Mouse (Mus musculus): ENCODE measurements around the gene Dis3l2. TPM values are rescaled to one million over a fixed set of nuclear protein-coding genes. Genes with fewer than 3 reads are reported as not detected.

Gene Dis3l2
- 25.8 and 30.0 TPM in 2 replicates for polyA plus RNA-seq (2014; fragmentation: Nextera tagmentation; extraction: Ambion mirVana)

DNA sequence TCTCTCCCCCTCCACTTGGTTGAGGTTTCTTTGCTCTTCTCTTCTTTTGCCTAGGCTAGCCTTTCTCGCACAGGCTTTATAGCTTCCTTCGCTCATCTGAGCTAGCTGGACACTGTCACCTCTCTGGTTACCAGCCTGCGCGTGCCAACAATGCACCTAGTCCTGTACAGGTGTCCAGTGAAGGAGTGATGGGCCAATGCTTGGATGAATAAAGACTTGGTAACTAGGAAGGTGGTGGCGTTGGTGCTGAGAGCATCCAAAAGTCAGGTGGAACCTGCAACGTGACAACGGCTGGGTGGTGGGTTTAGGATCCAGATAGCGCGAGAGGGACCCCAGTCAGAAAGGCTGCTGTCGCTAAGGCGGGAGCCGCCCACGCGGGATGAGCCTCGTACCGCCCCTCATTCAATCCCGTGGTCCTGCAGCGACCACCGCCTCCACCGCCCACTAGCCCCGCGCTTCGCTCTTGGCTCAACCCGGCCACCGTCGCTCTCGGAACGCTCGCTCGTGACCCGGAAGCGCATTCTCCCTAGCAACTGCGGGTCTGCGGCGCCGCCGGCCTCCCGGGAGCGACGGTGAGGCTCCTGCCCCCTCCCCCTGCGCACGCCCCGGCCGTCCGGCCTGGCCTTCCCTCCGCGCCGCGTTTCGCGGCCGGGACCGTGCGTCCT lies at the start of gene Dis3l2:
TSS of gene Dis3l2 (plus strand) at position 509 of the 665 bp plus-strand sequence.
- Histone ChIP-seq H3K4me3 (ENCODE audit: low read depth, low read length) (peak within 1 kb of the TSS; percentile 81), H3K27ac (ENCODE audit: low read depth) (peak within 1 kb of the TSS; percentile 88), H3K9me3 (ENCODE audit: low read depth, low read length) (no peaks in the 10 kb centered on the region), H3K4me1 (ENCODE audit: insufficient read depth) (no peaks in the 10 kb centered on the region), H3K27me3 (ENCODE audit: insufficient read depth, low read length) (no peaks in the 10 kb centered on the region), H3K36me3 (ENCODE audit: insufficient read depth) (no peaks in the 10 kb centered on the region), H3K4me2 (peak within 1 kb of the TSS; percentile 61), H3K9ac (peak within 1 kb of the TSS; percentile 88)
- ATAC-seq (ENCODE audit: insufficient read depth) (peak; percentile 96), DNase-seq (peak; percentile 92)
- no peak for TF ChIP-seq CTCF (IDR thresholded peaks at IDR 0.05; ENCODE audit: low read depth)
- WGBS = 3% methylated on average over 41 of the region's 54 CpGs

DNA sequence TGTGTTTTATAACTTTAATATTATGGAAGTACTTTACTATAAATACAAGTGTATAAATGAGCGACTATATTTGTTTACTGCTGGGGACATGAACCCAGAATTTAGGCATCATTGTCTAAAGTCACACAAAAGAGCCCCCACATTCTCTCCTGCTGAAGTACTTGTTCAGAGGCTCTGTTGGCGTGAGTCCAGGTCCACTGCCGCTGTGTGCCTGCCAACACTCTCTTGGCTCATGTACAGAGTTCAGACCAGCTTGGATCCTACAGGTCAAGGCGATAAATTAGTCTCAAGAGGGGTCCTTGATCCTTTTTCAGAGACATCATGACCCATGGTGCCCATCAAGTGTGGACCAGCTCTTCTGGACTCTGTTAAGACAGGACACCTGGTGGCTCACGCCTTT lies 46.5 kb upstream of the Dis3l2 start:
- Histone ChIP-seq H3K36me3 (ENCODE audit: insufficient read depth) (no peaks in the 10 kb centered on the region), H3K4me3 (ENCODE audit: low read depth, low read length) (no peak overlapping the region), H3K27ac (ENCODE audit: low read depth) (no peak overlapping the region), H3K9ac (no peak overlapping the region), H3K4me1 (ENCODE audit: insufficient read depth) (no peaks in the 10 kb centered on the region), H3K9me3 (ENCODE audit: low read depth, low read length) (no peaks in the 10 kb centered on the region), H3K27me3 (ENCODE audit: insufficient read depth, low read length) (no peaks in the 10 kb centered on the region), H3K4me2 (no peak overlapping the region)
- no peak for TF ChIP-seq CTCF (IDR thresholded peaks at IDR 0.05; ENCODE audit: low read depth)
- DNase-seq (peak; percentile 43), ATAC-seq (ENCODE audit: insufficient read depth) (no peak)
- WGBS = 71% methylated on average over 5 of the region's 5 CpGs

- ATAC-seq (ENCODE audit: insufficient read depth) (no peak), DNase-seq (no peak)
- H3K9me3 ChIP-seq (ENCODE audit: low read depth, low read length) = no peaks in the 10 kb centered on the region
- no peaks in the 10 kb centered on the region for H3K36me3 ChIP-seq (ENCODE audit: insufficient read depth)
- no peak overlapping the region for H3K27ac ChIP-seq (ENCODE audit: low read depth)
- no peak overlapping the region for H3K9ac ChIP-seq
- no peak for TF ChIP-seq CTCF (IDR thresholded peaks at IDR 0.05; ENCODE audit: low read depth)
- no peaks in the 10 kb centered on the region for H3K4me1 ChIP-seq (ENCODE audit: insufficient read depth)
- peaks cover 20% of the 10 kb centered on the region for H3K27me3 ChIP-seq (ENCODE audit: insufficient read depth, low read length)
- WGBS = 58% methylated on average over 2 of the region's 2 CpGs
- H3K4me3 ChIP-seq (ENCODE audit: low read depth, low read length) = no peak overlapping the region
- H3K4me2 ChIP-seq = no peak overlapping the region
These were observed 38.5 kb upstream of the Dis3l2 start for GRCm38 (mm10) chr1:86665091-86665490.

GRCm38 (mm10) chr1:86669552-86670273 lies 33.9 kb upstream of the Dis3l2 start:
- Histone ChIP-seq H3K4me1 (ENCODE audit: insufficient read depth) (no peaks in the 10 kb centered on the region), H3K27ac (ENCODE audit: low read depth) (no peak overlapping the region), H3K4me3 (ENCODE audit: low read depth, low read length) (peak overlapping the region; percentile 45), H3K27me3 (ENCODE audit: insufficient read depth, low read length) (peaks cover 45% of the 10 kb centered on the region), H3K9me3 (ENCODE audit: low read depth, low read length) (no peaks in the 10 kb centered on the region), H3K36me3 (ENCODE audit: insufficient read depth) (no peaks in the 10 kb centered on the region), H3K4me2 (peak overlapping the region; percentile 94), H3K9ac (peak overlapping the region; percentile 46)
- ATAC-seq (ENCODE audit: insufficient read depth) (peak; percentile 74), DNase-seq (peak; percentile 90)
- 3% methylated on average over 44 of the region's 44 CpGs for WGBS
- TF ChIP-seq CTCF (IDR thresholded peaks at IDR 0.05; ENCODE audit: low read depth) = peak; percentile 92

GRCm38 (mm10) chr1:86670279-86671038 lies 33.1 kb upstream of the Dis3l2 start, which contains the start of gene Nppc:
TSS of gene Nppc (minus strand) at chr1:86670571.
- 4% methylated on average over 59 of the region's 59 CpGs for WGBS
- H3K9ac ChIP-seq = peak within 1 kb of the TSS; percentile 46
- H3K27me3 ChIP-seq (ENCODE audit: insufficient read depth, low read length) = peaks cover 45% of the 10 kb centered on the region
- peak; percentile 55 for TF ChIP-seq CTCF (IDR thresholded peaks at IDR 0.05; ENCODE audit: low read depth)
- H3K4me2 ChIP-seq = peak within 1 kb of the TSS; percentile 94
- ATAC-seq (ENCODE audit: insufficient read depth) (peak; percentile 94), DNase-seq (peak; percentile 86)
- no peak within 1 kb of the TSS for H3K27ac ChIP-seq (ENCODE audit: low read depth)
- no peaks in the 10 kb centered on the region for H3K4me1 ChIP-seq (ENCODE audit: insufficient read depth)
- peak within 1 kb of the TSS; percentile 45 for H3K4me3 ChIP-seq (ENCODE audit: low read depth, low read length)
- H3K9me3 ChIP-seq (ENCODE audit: low read depth, low read length) = no peaks in the 10 kb centered on the region
- H3K36me3 ChIP-seq (ENCODE audit: insufficient read depth) = no peaks in the 10 kb centered on the region

GRCm38 (mm10) chr1:86674385-86674784 lies 29.2 kb upstream of the Dis3l2 start:
- no peak overlapping the region for H3K27ac ChIP-seq (ENCODE audit: low read depth)
- TF ChIP-seq CTCF (IDR thresholded peaks at IDR 0.05; ENCODE audit: low read depth) = no peak
- H3K4me2 ChIP-seq = no peak overlapping the region
- no peaks in the 10 kb centered on the region for H3K4me1 ChIP-seq (ENCODE audit: insufficient read depth)
- no peak overlapping the region for H3K9ac ChIP-seq
- ATAC-seq (ENCODE audit: insufficient read depth) (no peak), DNase-seq (no peak)
- WGBS = 51% methylated on average over 9 of the region's 9 CpGs
- H3K27me3 ChIP-seq (ENCODE audit: insufficient read depth, low read length) = peaks cover 30% of the 10 kb centered on the region
- H3K36me3 ChIP-seq (ENCODE audit: insufficient read depth) = no peaks in the 10 kb centered on the region
- H3K9me3 ChIP-seq (ENCODE audit: low read depth, low read length) = no peaks in the 10 kb centered on the region
- H3K4me3 ChIP-seq (ENCODE audit: low read depth, low read length) = no peak overlapping the region
